Mouse (Mus musculus): Measurements from ENCODE around the gene Pde1a. TPM values are rescaled to one million over a fixed set of nuclear protein-coding genes. Genes with fewer than 3 reads are reported as not detected.

Pde1a gene
- polyA plus RNA-seq, 1 experiment from 2014 or later: 12.3 TPM

- Histone ChIP-seq H3K36me3 (no peaks in the 10 kb centered on the region), H3K4me1 (no peaks in the 10 kb centered on the region), H3K4me3 (no peak overlapping the region), H3K27ac (no peak overlapping the region), H3K27me3 (no peaks in the 10 kb centered on the region), H3K9ac (no peak overlapping the region), H3K4me2 (replicated peaks) (no peak overlapping the region), H3K9me3 (no peaks in the 10 kb centered on the region)
- 60% methylated on average over 9 of the region's 9 CpGs for WGBS
- ATAC-seq (ENCODE audit: insufficient number of reproducible peaks, insufficient read depth, low FRiP score, low TSS enrichment): no peak
Observed at GRCm38 (mm10) chr2:79983222-79983632, 146.0 kb downstream of the Pde1a start.

- H3K27me3 ChIP-seq: no peaks in the 10 kb centered on the region
- WGBS: 93% methylated on average over 3 of the region's 3 CpGs
- no peak for ATAC-seq (ENCODE audit: insufficient number of reproducible peaks, insufficient read depth, low FRiP score, low TSS enrichment)
- H3K4me3 ChIP-seq: no peak overlapping the region
- H3K9ac ChIP-seq: no peak overlapping the region
- H3K36me3 ChIP-seq: no peaks in the 10 kb centered on the region
- no peak overlapping the region for H3K4me2 ChIP-seq (replicated peaks)
- no peaks in the 10 kb centered on the region for H3K9me3 ChIP-seq
- H3K27ac ChIP-seq: no peak overlapping the region
- H3K4me1 ChIP-seq: no peaks in the 10 kb centered on the region
Observed at GRCm38 (mm10) chr2:79981781-79982180, 147.5 kb downstream of the Pde1a start.

GRCm38 (mm10) chr2:79978992-79979391, 150.3 kb downstream of the Pde1a start:
- Histone ChIP-seq H3K4me2 (replicated peaks) (no peak overlapping the region), H3K27me3 (no peaks in the 10 kb centered on the region), H3K9ac (no peak overlapping the region), H3K9me3 (no peaks in the 10 kb centered on the region), H3K27ac (no peak overlapping the region), H3K4me3 (no peak overlapping the region), H3K4me1 (no peaks in the 10 kb centered on the region), H3K36me3 (no peaks in the 10 kb centered on the region)
- no peak for ATAC-seq (ENCODE audit: insufficient number of reproducible peaks, insufficient read depth, low FRiP score, low TSS enrichment)
- 78% methylated on average over 1 of the region's 1 CpGs for WGBS

GRCm38 (mm10) chr2:79977259-79977658, 152.0 kb downstream of the Pde1a start:
- Histone ChIP-seq H3K9me3 (no peaks in the 10 kb centered on the region), H3K4me1 (no peaks in the 10 kb centered on the region), H3K9ac (no peak overlapping the region), H3K27me3 (no peaks in the 10 kb centered on the region), H3K4me3 (no peak overlapping the region), H3K27ac (no peak overlapping the region), H3K36me3 (no peaks in the 10 kb centered on the region), H3K4me2 (replicated peaks) (no peak overlapping the region)
- WGBS: 61% methylated on average over 5 of the region's 5 CpGs
- no peak for ATAC-seq (ENCODE audit: insufficient number of reproducible peaks, insufficient read depth, low FRiP score, low TSS enrichment)

- no peak overlapping the region for H3K4me3 ChIP-seq
- H3K36me3 ChIP-seq: no peaks in the 10 kb centered on the region
- H3K9ac ChIP-seq: no peak overlapping the region
- ATAC-seq (ENCODE audit: insufficient number of reproducible peaks, insufficient read depth, low FRiP score, low TSS enrichment): no peak
- no peak overlapping the region for H3K27ac ChIP-seq
- H3K4me2 ChIP-seq (replicated peaks): no peak overlapping the region
- no peaks in the 10 kb centered on the region for H3K27me3 ChIP-seq
- no peaks in the 10 kb centered on the region for H3K4me1 ChIP-seq
- no peaks in the 10 kb centered on the region for H3K9me3 ChIP-seq
Observed at GRCm38 (mm10) chr2:79975947-79976346, 153.3 kb downstream of the Pde1a start.

GRCm38 (mm10) chr2:79972271-79972670, 157.0 kb downstream of the Pde1a start:
- Histone ChIP-seq H3K9me3 (no peaks in the 10 kb centered on the region), H3K27me3 (no peaks in the 10 kb centered on the region), H3K4me1 (no peaks in the 10 kb centered on the region), H3K27ac (no peak overlapping the region), H3K4me2 (replicated peaks) (no peak overlapping the region), H3K36me3 (no peaks in the 10 kb centered on the region), H3K4me3 (no peak overlapping the region), H3K9ac (no peak overlapping the region)
- ATAC-seq (ENCODE audit: insufficient number of reproducible peaks, insufficient read depth, low FRiP score, low TSS enrichment): no peak

- Histone ChIP-seq H3K9me3 (no peaks in the 10 kb centered on the region), H3K9ac (no peak overlapping the region), H3K4me2 (replicated peaks) (no peak overlapping the region), H3K4me1 (no peaks in the 10 kb centered on the region), H3K27ac (no peak overlapping the region), H3K27me3 (no peaks in the 10 kb centered on the region), H3K4me3 (no peak overlapping the region), H3K36me3 (no peaks in the 10 kb centered on the region)
- no peak for ATAC-seq (ENCODE audit: insufficient number of reproducible peaks, insufficient read depth, low FRiP score, low TSS enrichment)
- WGBS: 69% methylated on average over 5 of the region's 5 CpGs
Observed at GRCm38 (mm10) chr2:79969594-79969993, 159.7 kb downstream of the Pde1a start.

- Histone ChIP-seq H3K4me1 (no peaks in the 10 kb centered on the region), H3K27me3 (no peaks in the 10 kb centered on the region), H3K4me2 (replicated peaks) (no peak overlapping the region), H3K9ac (no peak overlapping the region), H3K36me3 (no peaks in the 10 kb centered on the region), H3K9me3 (no peaks in the 10 kb centered on the region), H3K27ac (no peak overlapping the region), H3K4me3 (no peak overlapping the region)
- no peak for ATAC-seq (ENCODE audit: insufficient number of reproducible peaks, insufficient read depth, low FRiP score, low TSS enrichment)
- 78% methylated on average over 9 of the region's 9 CpGs for WGBS
Observed at GRCm38 (mm10) chr2:79966681-79967506, 162.4 kb downstream of the Pde1a start.

- Histone ChIP-seq H3K4me3 (no peak overlapping the region), H3K27ac (no peak overlapping the region), H3K4me1 (no peaks in the 10 kb centered on the region), H3K27me3 (no peaks in the 10 kb centered on the region), H3K9ac (no peak overlapping the region), H3K9me3 (no peaks in the 10 kb centered on the region), H3K4me2 (replicated peaks) (no peak overlapping the region), H3K36me3 (no peaks in the 10 kb centered on the region)
- ATAC-seq (ENCODE audit: insufficient number of reproducible peaks, insufficient read depth, low FRiP score, low TSS enrichment): no peak
- WGBS: 86% methylated on average over 1 of the region's 1 CpGs
Observed at GRCm38 (mm10) chr2:79966086-79966485, 163.2 kb downstream of the Pde1a start.

- no peaks in the 10 kb centered on the region for H3K9me3 ChIP-seq
Observed at GRCm38 (mm10) chr2:79964964-79965363, 164.3 kb downstream of the Pde1a start.

GRCm38 (mm10) chr2:79961421-79961820, 167.8 kb downstream of the Pde1a start:
- 86% methylated on average over 4 of the region's 4 CpGs for WGBS

More at GRCm38 (mm10) chr2:79964964-79965363, 164.3 kb downstream of the Pde1a start:
- Histone ChIP-seq H3K9ac (no peak overlapping the region), H3K36me3 (no peaks in the 10 kb centered on the region), H3K4me1 (no peaks in the 10 kb centered on the region), H3K4me2 (replicated peaks) (no peak overlapping the region), H3K27ac (no peak overlapping the region), H3K27me3 (no peaks in the 10 kb centered on the region), H3K4me3 (no peak overlapping the region)
- 70% methylated on average over 4 of the region's 4 CpGs for WGBS
- no peak for ATAC-seq (ENCODE audit: insufficient number of reproducible peaks, insufficient read depth, low FRiP score, low TSS enrichment)

GRCm38 (mm10) chr2:79957659-79958340, 171.5 kb downstream of the Pde1a start:
- Histone ChIP-seq H3K27me3 (no peaks in the 10 kb centered on the region), H3K9me3 (no peaks in the 10 kb centered on the region), H3K9ac (no peak overlapping the region), H3K36me3 (no peaks in the 10 kb centered on the region), H3K4me1 (no peaks in the 10 kb centered on the region), H3K4me3 (no peak overlapping the region), H3K27ac (no peak overlapping the region), H3K4me2 (replicated peaks) (no peak overlapping the region)
- 75% methylated on average over 6 of the region's 6 CpGs for WGBS
- ATAC-seq (ENCODE audit: insufficient number of reproducible peaks, insufficient read depth, low FRiP score, low TSS enrichment): no peak

More at GRCm38 (mm10) chr2:79961421-79961820, 167.8 kb downstream of the Pde1a start:
- no peaks in the 10 kb centered on the region for H3K27me3 ChIP-seq
- H3K4me3 ChIP-seq: no peak overlapping the region
- H3K36me3 ChIP-seq: no peaks in the 10 kb centered on the region
- no peaks in the 10 kb centered on the region for H3K9me3 ChIP-seq
- no peak overlapping the region for H3K27ac ChIP-seq
- no peak overlapping the region for H3K4me2 ChIP-seq (replicated peaks)
- H3K9ac ChIP-seq: no peak overlapping the region
- H3K4me1 ChIP-seq: no peaks in the 10 kb centered on the region
- ATAC-seq (ENCODE audit: insufficient number of reproducible peaks, insufficient read depth, low FRiP score, low TSS enrichment): no peak

Measured in embryonic facial prominence, embryonic 12.5 days (tissue).